Comparison of ENCODE assay signal across 14 mouse cellular contexts in the genomic region with DNA sequence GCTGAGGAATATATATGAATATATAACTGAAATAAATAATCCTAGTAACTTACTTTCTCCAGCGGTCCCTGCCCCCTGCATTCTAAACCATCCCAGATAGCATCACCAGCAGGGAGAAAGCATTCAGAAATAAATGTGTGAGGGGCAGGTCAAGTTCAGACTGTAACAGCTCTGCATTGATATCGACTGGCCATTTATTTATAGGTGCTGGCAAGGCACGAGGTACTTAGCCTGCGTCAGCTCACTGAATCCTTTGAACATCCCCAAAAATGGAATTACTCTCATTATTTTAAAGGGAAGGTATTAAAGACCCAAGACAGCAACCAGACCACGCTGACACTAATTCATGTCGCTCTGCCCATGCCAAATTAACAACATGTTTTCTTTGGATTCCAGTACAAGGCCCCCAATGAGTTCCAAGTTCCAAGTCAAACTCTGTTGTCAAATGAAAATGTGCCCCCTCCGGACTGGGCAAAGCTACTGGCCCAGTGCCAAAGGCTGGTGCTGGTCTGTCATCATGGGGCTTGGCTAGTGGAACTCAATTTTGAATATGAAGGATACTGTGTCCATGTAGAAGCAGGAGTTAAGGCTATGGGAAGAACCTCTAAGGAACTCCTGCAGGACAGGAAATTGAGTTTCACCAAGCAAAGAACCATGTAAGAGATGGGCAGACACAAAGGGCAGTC.
"Had no signal": no experiment of that assay in that cellular context is flagged by ENCODE, and none has a peak within 500 bp of the region (broad histone marks: within the 10 kb centered on the region; RNA-seq: fewer than 3 reads in every experiment).

No protein-coding gene starts in this region.

- ATAC-seq: lung, postnatal 0 days; midbrain, embryonic 13.5 days had no signal

- H3K36me3 ChIP-seq: liver, embryonic 15.5 days; midbrain, embryonic 13.5 days; neural tube, embryonic 12.5 days had no signal

- H3K4me2 ChIP-seq: liver, embryonic 11.5 days; liver, embryonic 15.5 days; midbrain, embryonic 13.5 days; neural tube, embryonic 12.5 days had no signal

- H3K9me3 ChIP-seq: liver, embryonic 15.5 days; midbrain, embryonic 13.5 days; neural tube, embryonic 12.5 days had no signal

- H3K4me1 ChIP-seq: liver, embryonic 15.5 days; midbrain, embryonic 13.5 days; neural tube, embryonic 12.5 days had no signal

- H3K27ac ChIP-seq: kidney, postnatal 0 days; liver, embryonic 15.5 days; midbrain, embryonic 13.5 days; neural tube, embryonic 12.5 days; stomach, postnatal 0 days had no signal

- H3K27me3 ChIP-seq: liver, embryonic 15.5 days; midbrain, embryonic 13.5 days; neural tube, embryonic 12.5 days had no signal

- DNase-seq: kidney, postnatal 36 days; layer of hippocampus, adult 9-11 months; layer of hippocampus, postnatal 36 days; lung, adult 2 months; lung, postnatal 36 days; thymus, adult 2 months; thymus, postnatal 25 days had no signal

- H3K9ac ChIP-seq: liver, embryonic 15.5 days; midbrain, embryonic 13.5 days; neural tube, embryonic 12.5 days had no signal

- H3K4me3 ChIP-seq: liver, embryonic 15.5 days; midbrain, embryonic 13.5 days; neural tube, embryonic 12.5 days had no signal
